Mouse (Mus musculus) hindbrain, postnatal 0 days (tissue): ENCODE measurements around the gene Dusp18. TPM values are rescaled to one million over a fixed set of nuclear protein-coding genes. Genes with fewer than 3 reads are reported as not detected.
"Not testable (repeated sequence)": the region's sequence is repeated elsewhere in the genome, so short reads cannot be mapped to it uniquely, and the experiment has no call there.

Experiments used
- ATAC-seq: fragments of 200-750 bp; cut with Nextera tagmentation; 2 replicates; pipeline ENCODE4 v1.8.0; 2017; ENCODE audit warnings: mild to moderate bottlenecking, moderate TSS enrichment, moderate library complexity
- DNase-seq: peaks from one replicate; pipeline ENCODE4 v3.0.0-alpha.2; 2015; ENCODE audit warnings: low spot score
- H3K27ac ChIP-seq: fragments of 300-500 bp; sonication (generic); 2 replicates; pipeline ENCODE4 v1.5.1; 2014; ENCODE audit warnings: mild to moderate bottlenecking
- H3K27me3 ChIP-seq: fragments of 300-500 bp; sonication (generic); 2 replicates; pipeline ENCODE4 v1.6.1; 2014; ENCODE audit warnings: low read length, mixed read lengths; ENCODE audit not compliant: insufficient read depth
- H3K36me3 ChIP-seq: fragments of 300-500 bp; sonication (generic); 2 replicates; pipeline ENCODE4 v1.6.1; 2014; ENCODE audit warnings: low read length, mixed read lengths; ENCODE audit not compliant: insufficient read depth
- H3K4me1 ChIP-seq: fragments of 300-500 bp; sonication (generic); 2 replicates; pipeline ENCODE4 v1.6.1; 2014; ENCODE audit warnings: antibody characterized with exemption, low read length, mixed read lengths; ENCODE audit not compliant: insufficient read depth
- H3K4me2 ChIP-seq: fragments of 300-500 bp; sonication (generic); 2 replicates; pipeline ENCODE4 v1.6.1; 2014; ENCODE audit warnings: low read depth, mild to moderate bottlenecking, low read length, moderate library complexity, mixed read lengths
- H3K4me3 ChIP-seq: fragments of 300-500 bp; sonication (generic); 2 replicates; pipeline ENCODE4 v1.5.1; 2014; ENCODE audit warnings: low read length
- H3K9ac ChIP-seq: fragments of 300-500 bp; sonication (generic); replicated peaks from 2 replicates; pipeline ENCODE4 v1.6.1; 2014; ENCODE audit warnings: mild to moderate bottlenecking, low read length, moderate library complexity, mixed read lengths
- H3K9me3 ChIP-seq: fragments of 300-500 bp; sonication (generic); 2 replicates; pipeline ENCODE4 v1.6.1; 2016; ENCODE audit warnings: low read length, mixed read lengths
- CTCF ChIP-seq: IDR thresholded peaks from 2 replicates; pipeline ENCODE4 v1.5.1; 2016; ENCODE audit warnings: antibody characterized with exemption, control low read depth, low read depth
- WGBS: fragments of 180-500 bp; shearing (Covaris S2); extraction: QIAGEN DNeasy Blood & Tissue Kit; methylation state at CpG from one replicate; pipeline ENCODE4 v1.1.7; 2014; 5-methylcytosine and 5-hydroxymethylcytosine counted together
- polyA plus RNA-seq: library from polyadenylated mRNA; unstranded; fragments of >200 nt; fragmentation: Nextera tagmentation; extraction: Ambion mirVana; gene quantifications from 2 replicates; pipeline ENCODE4 v1.2.1, GENCODE M21; 2015
- total RNA-seq: library from RNA; depleted of rRNA; stranded (reverse); fragments of >200 nt; gene quantifications from 2 replicates; pipeline ENCODE4 v1.2.3, GENCODE M21; 2014

Dusp18 gene
- total and polyA plus RNA-seq, 2 experiments from 2014 or later = 16.3 to 16.9 TPM

DNA sequence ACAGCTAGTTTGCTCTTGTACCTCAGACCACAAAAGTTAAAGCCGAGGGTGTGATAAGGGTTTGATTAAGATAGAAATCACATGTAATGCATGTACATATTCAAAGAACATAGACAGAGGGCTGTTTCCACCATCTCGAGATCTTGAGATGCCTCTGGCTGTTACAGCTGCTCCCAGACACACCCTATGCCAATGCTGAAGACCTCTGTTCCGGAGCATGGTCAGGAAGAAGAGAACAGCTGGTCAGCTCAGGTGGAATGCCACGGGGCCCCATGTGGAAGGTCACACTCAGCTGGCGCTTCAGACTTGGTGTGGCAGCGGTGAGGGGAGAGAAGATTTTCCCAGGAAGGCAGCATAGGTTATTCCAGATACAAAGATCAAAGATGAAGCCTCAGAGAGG lies 9.6 kb downstream of the Dusp18 start:
- no peak overlapping the region for H3K4me2 ChIP-seq
- H3K9ac ChIP-seq = no peak overlapping the region
- peaks cover 2% of the 10 kb centered on the region for H3K4me1 ChIP-seq
- no peaks in the 10 kb centered on the region for H3K27me3 ChIP-seq
- 87% methylated on average over 6 of the region's 6 CpGs for WGBS
- no peak overlapping the region for H3K4me3 ChIP-seq
- no peaks in the 10 kb centered on the region for H3K9me3 ChIP-seq
- TF ChIP-seq CTCF = no peak
- H3K27ac ChIP-seq = no peak overlapping the region
- ATAC-seq (no peak), DNase-seq (no peak)
- H3K36me3 ChIP-seq = peaks cover 11% of the 10 kb centered on the region

DNA sequence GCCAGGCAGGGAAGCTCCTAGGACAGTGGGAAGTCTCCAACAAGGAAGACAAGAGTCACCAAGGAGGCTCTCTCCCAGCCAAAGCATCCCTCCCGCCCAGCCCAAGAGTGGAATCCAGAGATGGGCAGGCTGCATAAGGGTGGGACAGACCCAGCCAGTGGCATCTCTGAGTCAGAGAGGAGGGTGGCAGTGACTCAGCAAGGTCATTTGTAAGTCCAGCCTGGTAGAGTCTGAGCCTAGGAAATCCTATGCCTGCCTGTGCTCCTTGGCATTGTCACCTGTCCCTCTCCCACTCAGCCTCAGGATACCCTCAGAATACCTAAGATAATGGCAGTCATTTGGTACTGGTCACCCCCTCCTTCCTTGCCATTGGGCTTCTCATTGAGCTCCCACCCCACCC lies 10.4 kb downstream of the Dusp18 start:
- Histone ChIP-seq H3K36me3 (peaks cover 11% of the 10 kb centered on the region), H3K4me1 (peaks cover 9% of the 10 kb centered on the region), H3K27ac (no peak overlapping the region), H3K27me3 (no peaks in the 10 kb centered on the region), H3K9me3 (no peaks in the 10 kb centered on the region), H3K9ac (no peak overlapping the region), H3K4me2 (no peak overlapping the region), H3K4me3 (no peak overlapping the region)
- 93% methylated on average over 1 of the region's 1 CpGs for WGBS
- ATAC-seq = no peak
- no peak for DNase-seq
- TF ChIP-seq CTCF = no peak

DNA sequence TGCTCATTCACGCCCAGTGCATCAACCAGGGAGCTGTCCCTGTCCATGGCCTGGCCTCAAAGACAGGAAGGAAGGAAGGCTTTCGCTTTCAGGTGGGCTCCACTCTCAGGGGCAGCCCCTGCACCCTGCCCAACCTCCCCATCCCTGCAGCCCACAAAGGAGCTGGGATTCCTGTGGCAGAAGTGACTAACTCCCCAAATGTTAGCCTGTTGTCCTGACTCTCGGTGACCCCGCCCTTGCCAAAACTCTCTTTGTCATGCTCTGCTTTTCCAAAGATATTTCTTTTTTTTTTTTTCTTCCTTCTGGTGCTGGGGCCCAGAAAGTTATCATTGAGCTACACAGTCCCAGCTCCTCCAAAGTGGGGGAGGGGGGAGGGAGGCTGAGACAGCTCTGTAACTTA lies 14.2 kb downstream of the Dusp18 start:
- Histone ChIP-seq H3K9me3 (no peaks in the 10 kb centered on the region), H3K27me3 (no peaks in the 10 kb centered on the region), H3K4me3 (no peak overlapping the region), H3K4me2 (peak overlapping the region; percentile 93), H3K27ac (no peak overlapping the region), H3K4me1 (peaks cover 28% of the 10 kb centered on the region), H3K36me3 (peaks cover 11% of the 10 kb centered on the region), H3K9ac (0 out of 2 replicates have a peak overlapping the region, but pooled peaks have one; percentile 3)
- ATAC-seq = no peak
- DNase-seq = no peak
- TF ChIP-seq CTCF = no peak
- 85% methylated on average over 4 of the region's 4 CpGs for WGBS

DNA sequence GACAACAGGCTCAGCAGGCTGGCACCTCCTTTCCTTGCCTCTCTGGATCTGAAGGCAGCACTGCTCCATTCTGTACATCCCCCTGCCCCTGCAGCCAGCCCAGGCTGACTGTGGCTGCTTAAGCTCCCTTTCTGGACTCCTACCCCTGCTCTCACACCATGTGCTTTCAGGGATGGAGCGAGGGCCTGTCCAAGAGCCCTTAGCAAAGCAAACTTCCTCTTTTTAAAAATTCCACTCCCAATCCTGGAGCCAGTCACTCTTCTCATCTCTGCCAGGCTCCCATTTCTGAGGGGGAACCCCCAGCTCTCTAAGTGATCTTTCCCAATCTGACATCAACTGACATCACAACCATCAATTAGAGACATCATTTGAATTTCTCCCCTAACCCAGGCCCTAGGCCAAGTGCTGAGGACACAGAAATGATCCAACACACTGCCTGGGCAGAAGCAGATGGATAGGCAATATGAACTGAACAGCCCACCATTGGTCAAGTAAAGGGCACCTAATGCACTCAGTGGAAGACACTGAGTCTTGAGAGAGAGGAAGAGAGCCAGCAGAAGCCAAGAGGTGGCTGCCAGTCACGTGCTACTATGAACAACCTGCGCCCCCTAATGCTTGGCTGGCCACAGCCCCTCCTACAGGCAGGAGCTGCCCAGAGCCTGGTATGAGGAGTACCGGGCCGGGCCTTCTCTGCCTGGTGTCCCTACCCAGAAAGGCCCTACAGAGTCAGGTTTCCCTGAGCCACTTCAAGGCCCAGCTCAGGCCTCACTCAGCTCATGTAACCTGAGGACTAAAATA lies 15.7 kb downstream of the Dusp18 start:
- Histone ChIP-seq H3K4me3 (peak overlapping the region; percentile 67), H3K4me1 (peaks cover 28% of the 10 kb centered on the region)
- no peak; the same call in 1 of the 2 replicates for TF ChIP-seq CTCF

DNA sequence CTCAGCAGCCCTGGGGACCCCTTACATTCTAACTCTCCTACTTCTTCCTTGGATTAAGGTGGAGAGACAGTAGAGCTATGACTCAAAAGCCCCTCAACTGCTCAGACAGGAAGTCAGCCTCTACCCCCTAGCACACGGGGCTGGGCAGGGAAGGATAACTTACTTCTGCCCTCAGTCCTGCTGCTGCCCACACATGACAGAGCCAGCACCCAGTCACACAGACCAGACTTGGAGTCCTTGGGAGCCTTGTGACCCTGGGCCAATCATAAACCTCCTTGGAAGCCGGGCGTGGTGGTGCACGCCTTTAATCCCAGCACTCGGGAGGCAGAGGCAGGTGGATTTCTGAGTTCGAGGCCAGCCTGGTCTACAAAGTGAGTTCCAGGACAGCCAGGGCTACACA lies 16.4 kb downstream of the Dusp18 start:
- not testable (repeated sequence) for H3K27me3 ChIP-seq, H3K9me3 ChIP-seq, H3K36me3 ChIP-seq, ATAC-seq, DNase-seq
- H3K27ac ChIP-seq = peak overlapping the region; percentile 93; the same call in 1 of the 2 replicates
- peaks cover 28% of the 10 kb centered on the region for H3K4me1 ChIP-seq
- H3K4me2 ChIP-seq = peak overlapping the region; percentile 93
- peak overlapping the region; percentile 67 for H3K4me3 ChIP-seq
- H3K9ac ChIP-seq = peak overlapping the region; percentile 46; the same call in 1 of the 2 replicates
- WGBS = 73% methylated on average over 5 of the region's 6 CpGs

More for the DNA sequence above, 15.7 kb downstream of the Dusp18 start:
- H3K36me3 ChIP-seq = peaks cover 11% of the 10 kb centered on the region
- peak overlapping the region; percentile 46 for H3K9ac ChIP-seq
- ATAC-seq = no peak
- peak overlapping the region; percentile 4; the same call in 1 of the 2 replicates for H3K27ac ChIP-seq
- H3K4me2 ChIP-seq = peak overlapping the region; percentile 93
- H3K9me3 ChIP-seq = no peaks in the 10 kb centered on the region
- 45% methylated on average over 5 of the region's 5 CpGs for WGBS
- H3K27me3 ChIP-seq = no peaks in the 10 kb centered on the region
- peak; percentile 20 for DNase-seq

DNA sequence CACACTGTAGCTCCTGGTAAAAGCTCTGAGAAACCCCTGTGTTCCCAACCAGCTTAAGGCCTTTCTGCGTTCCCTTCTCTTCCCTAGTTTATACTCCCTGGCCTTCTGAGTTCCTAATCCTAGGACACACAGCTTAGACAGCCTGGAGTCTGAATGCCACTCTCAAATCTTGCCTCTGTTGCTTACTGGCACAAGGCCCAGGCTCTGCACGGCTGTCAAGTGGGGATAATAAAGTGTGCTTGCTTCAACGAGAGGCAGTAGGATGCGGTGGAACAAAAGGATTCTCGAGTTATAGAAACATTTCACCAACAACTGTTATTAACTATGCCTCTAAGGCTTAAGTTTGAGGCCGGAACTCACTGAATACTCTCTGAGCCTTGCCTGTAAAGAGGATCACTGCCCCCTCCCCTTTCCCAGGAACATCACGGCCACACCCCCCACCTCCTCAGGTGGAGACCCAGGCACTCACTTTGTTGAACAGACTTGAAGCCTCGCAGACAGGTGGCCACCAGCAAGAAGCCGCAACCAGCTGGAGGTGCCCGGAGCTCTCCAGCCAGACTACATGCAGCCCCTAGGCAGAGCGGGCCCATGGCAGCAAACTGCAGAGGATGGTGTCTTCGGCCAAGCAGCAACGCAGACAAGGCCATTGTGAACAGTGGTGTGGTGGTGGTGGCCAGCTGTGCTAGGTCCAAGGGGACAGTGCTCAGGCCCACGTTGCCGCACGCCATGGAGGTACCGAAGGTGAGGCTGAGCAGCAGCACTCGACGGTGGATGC lies 17.2 kb downstream of the Dusp18 start:
- ATAC-seq (peak; percentile 22), DNase-seq (peak; percentile 71)
- no peaks in the 10 kb centered on the region for H3K27me3 ChIP-seq
- peaks cover under 1% of the 10 kb centered on the region; the same call in 1 of the 2 replicates for H3K36me3 ChIP-seq
- no peaks in the 10 kb centered on the region for H3K9me3 ChIP-seq
- no peak for TF ChIP-seq CTCF
- H3K4me3 ChIP-seq = peak overlapping the region; percentile 67
- H3K9ac ChIP-seq = peak overlapping the region; percentile 77
- peak overlapping the region; percentile 93 for H3K27ac ChIP-seq
- peak overlapping the region; percentile 93 for H3K4me2 ChIP-seq
- 8% methylated on average over 19 of the region's 19 CpGs for WGBS
- H3K4me1 ChIP-seq = peaks cover 28% of the 10 kb centered on the region
